Mouse (Mus musculus): Measurements from ENCODE around the gene Tril.

GRCm38 (mm10) chr6:53815691-53816090 is 4.9 kb downstream of the Tril start:
- TF ChIP-seq E2F4 (IDR thresholded peaks at IDR 0.05; ENCODE audit: insufficient replicate concordance, low read depth, low read length) (no peak), CTCF (conservative IDR thresholded peaks at IDR 0.05 in 1 of 2, IDR thresholded peaks at IDR 0.05 in 1 of 2; ENCODE audit: low read depth in 2 of 2, low read length in 2 of 2) (no peak), TBP (conservative IDR thresholded peaks at IDR 0.05; ENCODE audit: low read depth, low read length) (no peak), TCF12 (IDR thresholded peaks at IDR 0.05; ENCODE audit: low read depth, low read length) (no peak), USF1 (IDR thresholded peaks at IDR 0.05; ENCODE audit: low read depth, low read length) (no peak), NELFE (IDR thresholded peaks at IDR 0.05; ENCODE audit: low read depth, low read length) (no peak), RAD21 (IDR thresholded peaks at IDR 0.05; ENCODE audit: low read depth, low read length) (no peak)
